Mouse (Mus musculus) lung, embryonic 14.5 days (tissue): Measurements from ENCODE around the gene Spen. TPM values are rescaled to one million over a fixed set of nuclear protein-coding genes. Genes with fewer than 3 reads are reported as not detected.
A peak's percentile ranks its signal among the peaks of the same experiment; 100 is the strongest.

ENCODE experiments used
- ATAC-seq: fragments of 200-750 bp; cut with Nextera tagmentation; 2 replicates; pipeline ENCODE4 v1.8.0; 2017; ENCODE audit warnings: mild to moderate bottlenecking, moderate TSS enrichment, moderate library complexity; ENCODE audit not compliant: insufficient read depth
- DNase-seq: peaks from one replicate; pipeline ENCODE4 v3.0.0-alpha.2; 2015
- H3K27ac ChIP-seq: fragments of 300-500 bp; sonication (generic); 2 replicates; pipeline ENCODE4 v1.5.1; 2014; ENCODE audit warnings: low read depth, mild to moderate bottlenecking, moderate library complexity
- H3K27me3 ChIP-seq: fragments of 300-500 bp; sonication (generic); 2 replicates; pipeline ENCODE4 v1.6.1; 2014; ENCODE audit warnings: low read length, control low read depth; ENCODE audit not compliant: insufficient read depth
- H3K36me3 ChIP-seq: fragments of 300-500 bp; sonication (generic); 2 replicates; pipeline ENCODE4 v1.6.1; 2014; ENCODE audit warnings: control low read depth; ENCODE audit not compliant: insufficient read depth
- H3K4me1 ChIP-seq: fragments of 300-500 bp; sonication (generic); 2 replicates; pipeline ENCODE4 v1.6.1; 2014; ENCODE audit warnings: antibody characterized with exemption, control low read depth; ENCODE audit not compliant: insufficient read depth
- H3K4me2 ChIP-seq: fragments of 300-500 bp; sonication (generic); 2 replicates; pipeline ENCODE4 v1.6.1; 2014; ENCODE audit warnings: mild to moderate bottlenecking
- H3K4me3 ChIP-seq: fragments of 300-500 bp; sonication (generic); 2 replicates; pipeline ENCODE4 v1.5.1; 2014; ENCODE audit warnings: low read depth, low read length
- H3K9ac ChIP-seq: fragments of 300-500 bp; sonication (generic); 2 replicates; pipeline ENCODE4 v1.6.1; 2014
- H3K9me3 ChIP-seq: fragments of 300-500 bp; sonication (generic); 2 replicates; pipeline ENCODE4 v1.6.1; 2016; ENCODE audit warnings: low read depth, low read length, control low read depth
- CTCF ChIP-seq: IDR thresholded peaks from 2 replicates; pipeline ENCODE4 v1.5.1; 2016; ENCODE audit warnings: antibody characterized with exemption, low read depth
- WGBS: fragments of 180-500 bp; shearing (Covaris S2); extraction: QIAGEN DNeasy Blood & Tissue Kit; methylation state at CpG from one replicate; pipeline ENCODE4 v1.1.7; 2014; 5-methylcytosine and 5-hydroxymethylcytosine counted together
- polyA plus RNA-seq: library from polyadenylated mRNA; unstranded; fragments of >200 nt; fragmentation: Nextera tagmentation; extraction: Ambion mirVana; gene quantifications from 2 replicates; pipeline ENCODE4 v1.2.1, GENCODE M21; 2014

The Spen gene
- polyA plus RNA-seq, 1 experiment from 2014 or later: 15.4 TPM

- Histone ChIP-seq H3K36me3 (no peaks in the 10 kb centered on the region), H3K4me3 (no peak overlapping the region), H3K27ac (no peak overlapping the region), H3K27me3 (no peaks in the 10 kb centered on the region), H3K9me3 (no peaks in the 10 kb centered on the region), H3K9ac (no peak overlapping the region), H3K4me1 (peaks cover 3% of the 10 kb centered on the region; the same call in 1 of the 2 replicates), H3K4me2 (no peak overlapping the region)
- DNase-seq (no peak), ATAC-seq (no peak)
- 78% methylated on average over 13 of the region's 13 CpGs for WGBS
- TF ChIP-seq CTCF: no peak
Observed at GRCm38 (mm10) chr4:141427921-141428320, 110.5 kb downstream of the Spen start.

- Histone ChIP-seq H3K27me3 (no peaks in the 10 kb centered on the region), H3K36me3 (no peaks in the 10 kb centered on the region), H3K4me2 (peak overlapping the region; percentile 79; the same call in 1 of the 2 replicates), H3K9me3 (no peaks in the 10 kb centered on the region), H3K9ac (no peak overlapping the region), H3K27ac (peak overlapping the region; percentile 59; the same call in 1 of the 2 replicates), H3K4me1 (peaks cover 3% of the 10 kb centered on the region; the same call in 1 of the 2 replicates), H3K4me3 (no peak overlapping the region)
- TF ChIP-seq CTCF: no peak
- no peak for ATAC-seq
- DNase-seq: peak; percentile 55
- 46% methylated on average over 10 of the region's 10 CpGs for WGBS
Observed at GRCm38 (mm10) chr4:141426796-141427745, 111.3 kb downstream of the Spen start.

GRCm38 (mm10) chr4:141425484-141426479 is 112.6 kb downstream of the Spen start:
- no peak for TF ChIP-seq CTCF
- ATAC-seq (peak; percentile 78), DNase-seq (peak; percentile 59)
- no peaks in the 10 kb centered on the region for H3K27me3 ChIP-seq
- peak overlapping the region; percentile 48 for H3K9ac ChIP-seq
- peak overlapping the region; percentile 37 for H3K4me3 ChIP-seq
- H3K36me3 ChIP-seq: no peaks in the 10 kb centered on the region
- H3K4me2 ChIP-seq: peak overlapping the region; percentile 79
- peak overlapping the region; percentile 70 for H3K27ac ChIP-seq
- H3K9me3 ChIP-seq: no peaks in the 10 kb centered on the region
- H3K4me1 ChIP-seq: peaks cover 8% of the 10 kb centered on the region; the same call in 1 of the 2 replicates
- WGBS: 3% methylated on average over 36 of the region's 36 CpGs

GRCm38 (mm10) chr4:141423691-141424431 is 114.5 kb downstream of the Spen start:
- Histone ChIP-seq H3K27me3 (no peaks in the 10 kb centered on the region), H3K36me3 (no peaks in the 10 kb centered on the region), H3K4me1 (peaks cover 13% of the 10 kb centered on the region; the same call in 1 of the 2 replicates), H3K9me3 (no peaks in the 10 kb centered on the region), H3K4me2 (0 out of 2 replicates have a peak overlapping the region, but pooled peaks have one; percentile 4), H3K4me3 (no peak overlapping the region), H3K27ac (no peak overlapping the region), H3K9ac (no peak overlapping the region)
- no peak for TF ChIP-seq CTCF
- ATAC-seq (no peak), DNase-seq (no peak)
- WGBS: 78% methylated on average over 13 of the region's 13 CpGs

GRCm38 (mm10) chr4:141423288-141423687 is 115.1 kb downstream of the Spen start:
- Histone ChIP-seq H3K4me2 (0 out of 2 replicates have a peak overlapping the region, but pooled peaks have one; percentile 4), H3K4me3 (no peak overlapping the region), H3K27ac (no peak overlapping the region), H3K27me3 (no peaks in the 10 kb centered on the region), H3K4me1 (peaks cover 13% of the 10 kb centered on the region; the same call in 1 of the 2 replicates), H3K9ac (no peak overlapping the region), H3K9me3 (no peaks in the 10 kb centered on the region), H3K36me3 (no peaks in the 10 kb centered on the region)
- no peak for DNase-seq
- WGBS: 77% methylated on average over 5 of the region's 5 CpGs
- TF ChIP-seq CTCF: no peak
- no peak for ATAC-seq

- Histone ChIP-seq H3K4me2 (no peak overlapping the region), H3K4me1 (peaks cover 13% of the 10 kb centered on the region; the same call in 1 of the 2 replicates), H3K36me3 (no peaks in the 10 kb centered on the region), H3K9ac (no peak overlapping the region), H3K27me3 (no peaks in the 10 kb centered on the region), H3K4me3 (no peak overlapping the region), H3K27ac (no peak overlapping the region), H3K9me3 (no peaks in the 10 kb centered on the region)
- TF ChIP-seq CTCF: no peak
- ATAC-seq: no peak
- 70% methylated on average over 5 of the region's 5 CpGs for WGBS
- DNase-seq: no peak
Observed at GRCm38 (mm10) chr4:141422841-141423240, 115.6 kb downstream of the Spen start.
